Mouse (Mus musculus) forelimb bud, embryonic 11.5 days (tissue): ENCODE results near the gene BC034090.
"Not testable (repeated sequence)": the region's sequence is repeated elsewhere in the genome, so short reads cannot be mapped to it uniquely, and the experiment has no call there.

Experiments
- DNase-seq: peaks from one replicate; pipeline ENCODE4 v3.0.0-alpha.2; 2012; ENCODE audit warnings: low read depth, low spot score

BC034090 gene

DNA sequence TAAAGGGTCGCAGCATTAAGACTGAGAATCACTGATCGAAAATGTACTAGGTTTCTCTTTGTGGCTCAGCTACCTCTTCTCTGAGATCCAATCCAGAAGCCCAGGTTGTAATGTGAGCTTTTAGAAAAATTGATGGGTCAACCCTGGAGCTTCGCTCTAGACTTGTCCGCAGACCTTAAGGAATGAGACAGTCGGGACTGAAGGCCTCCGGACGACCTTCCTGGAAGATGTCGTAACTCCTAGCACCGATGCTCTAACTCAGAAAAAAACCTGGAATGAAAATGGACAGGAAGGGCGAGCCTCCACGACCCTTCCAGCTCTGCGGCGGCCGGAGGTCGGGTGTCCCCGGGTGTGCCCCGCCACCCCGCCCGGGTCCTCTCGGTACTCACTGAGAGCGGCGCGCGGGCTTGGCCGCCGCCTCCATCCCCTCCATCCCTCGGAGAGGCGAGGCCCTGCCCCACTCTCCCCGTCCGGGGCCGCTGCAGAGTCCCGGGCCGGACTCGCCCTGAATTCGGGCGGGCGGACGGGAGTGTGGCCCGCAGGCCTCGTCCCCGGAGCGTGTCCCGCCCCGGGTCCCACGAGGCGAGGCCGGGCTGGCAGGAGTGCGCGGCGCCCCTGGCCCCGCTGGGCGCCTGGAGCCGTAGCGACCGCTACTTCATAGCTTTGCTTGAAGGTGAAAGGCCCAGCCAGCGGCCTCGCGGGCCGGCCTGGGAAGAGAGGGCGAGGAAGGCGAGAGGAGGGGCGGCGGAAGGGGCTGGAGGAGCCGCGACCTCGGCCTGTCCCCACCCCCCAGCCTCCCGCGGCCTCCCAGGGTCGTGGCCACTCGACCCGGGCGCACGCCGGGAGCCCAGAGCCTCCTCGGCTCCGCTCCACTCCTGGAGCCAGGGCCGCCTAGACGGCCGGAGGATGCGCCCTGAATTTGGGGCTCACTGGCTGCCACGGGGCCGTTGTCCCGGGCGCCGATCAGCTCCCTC, at the start of gene BC034090:
BC034090 (minus strand) TSS at position 648 of the 974 bp plus-strand sequence.
- DNase-seq, result peak; percentile 43

DNA sequence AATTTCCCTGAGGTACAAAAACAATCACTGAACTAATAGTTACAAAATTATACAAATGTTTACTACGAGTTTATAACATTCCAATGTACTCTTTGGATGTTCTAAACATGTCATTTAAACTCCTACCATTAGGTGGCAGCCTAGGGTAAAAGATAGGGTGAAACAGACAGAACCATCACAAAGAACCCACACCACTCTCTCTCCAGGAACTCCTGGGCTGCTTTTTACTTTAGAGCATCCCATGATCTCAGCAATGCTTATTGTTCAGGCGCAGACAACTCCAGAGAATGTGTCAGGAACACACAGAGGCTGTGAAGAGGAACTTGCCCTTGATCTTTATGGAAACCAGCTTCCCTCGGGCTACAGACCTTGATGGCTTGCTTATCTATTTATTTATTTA, 49.2 kb upstream of the BC034090 start:
- DNase-seq, result peak; percentile 79

DNA sequence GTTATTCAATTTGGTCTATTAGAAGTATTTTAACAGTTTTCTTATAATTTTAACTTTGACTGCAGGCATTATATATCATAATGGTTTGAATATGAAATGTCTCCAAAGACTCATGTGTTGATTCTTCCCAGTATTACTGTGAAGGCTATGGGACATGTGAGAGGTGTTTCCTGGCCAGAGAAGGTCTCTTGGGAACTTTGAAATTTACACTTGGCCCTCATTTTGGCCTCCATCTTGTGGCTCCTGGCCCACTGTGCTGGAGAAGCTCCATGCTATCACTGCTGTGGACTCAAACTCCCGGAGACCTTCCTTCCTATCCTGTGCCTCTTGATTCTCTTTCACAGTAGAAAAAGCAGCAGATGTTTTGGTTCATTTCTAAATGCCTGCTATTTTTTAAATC, 45.2 kb upstream of the BC034090 start:
- no peak for DNase-seq

DNA sequence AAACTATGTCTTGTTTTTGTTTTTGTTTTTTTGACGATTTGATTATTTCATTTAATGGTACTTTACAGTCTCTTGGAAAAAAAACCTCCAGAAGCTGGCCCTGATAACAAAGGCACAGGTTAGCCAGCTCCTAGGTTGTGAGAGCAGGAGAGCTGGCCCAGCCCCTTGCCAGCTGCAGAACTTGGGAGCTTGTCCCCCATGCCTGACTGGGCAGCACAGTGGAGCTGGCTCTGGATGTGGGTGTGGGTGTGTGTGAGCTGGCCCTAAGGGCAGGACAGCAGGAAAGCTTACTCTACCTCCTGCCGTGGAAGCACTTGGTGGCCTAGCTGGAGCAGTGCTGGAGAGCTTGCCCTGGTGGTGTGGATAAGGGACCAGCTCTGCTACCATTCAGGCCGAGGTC, 43.8 kb upstream of the BC034090 start:
- DNase-seq, result no peak

DNA sequence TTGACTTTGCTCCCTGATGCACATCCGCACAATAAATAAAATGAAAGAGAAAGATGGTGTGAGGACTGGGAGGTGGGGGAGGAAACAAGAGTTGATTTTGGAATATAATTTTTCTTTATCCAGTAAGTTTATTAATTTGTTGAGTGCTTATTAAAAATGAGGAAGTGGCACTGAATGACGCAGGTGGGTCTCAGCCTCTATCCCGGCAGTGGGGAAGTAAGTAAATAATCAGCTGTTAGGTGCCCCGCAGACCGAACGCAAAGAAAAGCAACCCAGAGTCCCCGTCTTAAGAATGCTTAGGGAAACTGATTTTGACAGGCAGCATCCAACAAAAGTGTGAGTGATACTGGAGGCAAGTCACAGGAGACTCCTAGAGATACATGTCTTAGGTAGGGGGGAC, 39.6 kb upstream of the BC034090 start:
- no peak for DNase-seq

DNA sequence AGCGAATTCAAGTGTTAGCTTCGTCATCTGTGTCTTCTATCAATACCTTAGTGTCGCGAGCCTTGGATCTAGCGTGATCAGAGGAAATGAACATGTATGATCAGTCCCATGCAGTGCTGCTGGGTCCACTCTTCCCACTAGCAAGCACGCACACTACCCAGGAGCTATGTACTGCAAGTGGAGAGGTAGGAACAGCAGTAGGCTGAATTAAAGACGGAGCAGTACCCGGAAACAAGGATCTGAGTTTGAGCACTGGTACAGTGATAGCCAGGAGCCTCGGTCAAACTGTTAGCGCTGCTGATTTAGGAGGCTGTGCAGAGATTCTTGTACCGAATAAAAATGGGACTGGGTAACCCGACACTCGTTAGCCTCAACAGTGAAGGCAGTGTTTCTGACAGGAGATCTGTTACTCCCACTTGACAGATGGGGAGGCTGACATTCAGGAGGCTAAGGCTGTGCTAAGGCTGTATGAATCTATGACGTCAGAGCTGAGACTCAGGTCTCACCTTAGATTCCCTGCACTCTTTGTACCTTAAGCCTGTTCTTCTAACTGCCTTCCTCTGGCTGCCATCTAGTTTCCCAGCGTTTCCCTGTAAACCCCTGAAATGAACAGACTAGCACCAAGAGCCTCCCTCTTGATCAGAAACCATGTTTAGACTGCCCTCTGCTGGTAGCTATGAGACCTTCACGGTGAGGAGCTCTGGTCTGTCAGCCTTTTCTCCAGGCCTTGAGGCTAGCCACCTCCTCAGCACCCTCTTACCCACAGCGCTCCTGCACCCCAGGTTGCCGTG, 37.0 kb upstream of the BC034090 start:
- DNase-seq, result peak; percentile 89

DNA sequence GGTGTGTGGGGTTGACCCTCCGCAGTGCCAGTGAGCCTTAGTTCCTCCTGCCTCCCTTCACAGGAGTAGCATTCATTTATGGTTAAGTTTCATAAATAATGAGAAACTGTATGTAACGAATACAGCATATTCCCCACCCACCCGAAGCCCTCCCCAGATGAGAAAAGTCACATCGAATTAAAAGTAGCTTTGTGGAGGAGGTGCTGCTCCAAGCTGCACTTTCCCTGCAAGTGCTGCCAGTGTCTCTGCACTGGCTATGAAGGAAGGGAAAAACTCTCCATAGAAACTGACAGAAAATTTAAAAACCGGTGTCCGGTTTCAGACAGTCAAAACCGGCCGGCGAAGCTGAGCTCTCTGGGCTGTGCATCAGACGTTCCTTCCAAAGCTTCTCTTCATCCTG, 36.1 kb upstream of the BC034090 start:
- DNase-seq, result no peak

DNA sequence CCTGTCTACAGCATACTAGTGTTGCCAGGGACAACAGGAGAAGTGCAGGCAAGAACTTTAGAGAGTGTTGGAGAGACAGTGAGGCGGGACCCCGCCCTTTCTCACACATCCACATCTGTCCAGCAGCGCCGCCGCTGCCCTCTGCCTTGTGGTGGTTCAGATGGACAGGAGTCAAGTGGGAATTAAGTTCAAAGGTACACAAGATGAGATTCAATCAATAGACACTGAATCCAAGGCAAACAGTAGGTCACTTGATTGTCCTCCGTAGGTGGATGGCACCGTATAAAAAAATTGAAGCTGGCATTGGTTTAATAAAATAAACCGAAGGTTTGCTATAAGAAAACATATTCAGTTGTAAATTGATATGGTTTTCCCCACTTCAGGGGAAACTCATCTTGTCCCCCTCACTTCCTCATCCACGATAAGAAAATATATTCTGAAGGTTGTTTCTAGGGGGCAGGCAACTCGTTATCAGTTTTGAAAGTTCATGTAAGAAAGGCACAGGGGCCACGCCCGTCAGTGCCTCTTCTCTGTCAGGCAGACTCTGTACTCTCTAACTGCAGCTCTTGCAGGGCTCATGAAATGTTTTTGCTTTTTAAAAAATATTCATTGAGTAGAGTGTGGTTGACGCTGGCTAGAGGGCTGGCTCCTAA, 32.3 kb upstream of the BC034090 start:
- no peak for DNase-seq

DNA sequence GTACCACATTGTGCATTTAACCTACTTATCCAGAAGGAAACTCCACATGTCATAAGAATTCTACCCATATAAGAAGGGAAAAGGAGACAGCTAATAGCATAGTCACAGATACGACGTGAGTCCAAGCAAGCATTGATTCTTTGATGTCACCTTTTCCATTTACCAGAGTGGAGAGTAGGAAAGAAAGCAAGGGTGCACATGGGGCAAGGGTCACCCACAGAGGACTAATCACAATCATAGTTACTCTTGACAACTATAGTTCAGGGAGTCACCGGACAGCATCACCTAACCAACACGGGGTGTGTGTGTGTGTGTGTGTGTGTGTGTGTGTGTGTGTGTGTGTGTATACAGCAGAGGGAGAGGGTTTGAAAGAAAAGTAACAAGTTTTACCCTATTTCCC, 31.5 kb upstream of the BC034090 start:
- DNase-seq, result no peak

DNA sequence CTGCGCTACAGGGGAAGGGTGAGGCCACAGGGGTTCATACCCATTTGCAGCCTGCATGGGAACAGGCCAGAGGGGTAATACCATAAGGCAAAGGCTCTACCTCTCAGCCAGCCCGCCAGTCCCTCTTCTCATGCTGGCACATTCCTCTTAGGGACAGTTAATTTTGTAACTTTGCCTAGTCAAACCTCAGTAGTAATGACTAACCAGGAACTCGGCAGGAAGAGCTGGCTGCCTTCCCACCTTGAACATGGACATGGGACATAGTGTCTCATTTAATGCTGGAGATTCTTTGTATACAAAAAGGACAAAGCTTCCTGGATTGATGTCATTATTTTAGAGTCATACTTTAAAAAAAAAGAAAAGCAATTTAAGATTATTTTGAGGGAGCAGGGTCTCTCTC, 30.7 kb upstream of the BC034090 start:
- no peak for DNase-seq

DNA sequence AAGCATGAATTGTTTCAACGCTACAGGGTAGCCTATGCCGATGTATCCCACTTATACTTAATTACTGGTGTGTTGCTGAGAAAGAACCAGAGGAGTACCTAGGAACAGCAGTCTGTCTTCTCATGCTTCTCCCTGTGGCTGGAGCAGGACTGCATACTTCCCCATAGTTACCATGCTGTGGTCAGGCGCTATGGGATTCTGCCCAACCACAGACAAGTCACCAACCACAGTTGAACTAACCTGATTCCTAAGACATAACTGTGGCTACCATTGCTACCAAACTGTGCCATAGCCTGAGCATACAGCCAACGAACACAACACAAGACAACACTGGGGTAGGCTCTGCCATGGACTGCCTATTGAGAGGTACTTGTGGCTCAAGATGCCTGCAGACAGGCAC, 28.7 kb upstream of the BC034090 start:
- no peak for DNase-seq

DNA sequence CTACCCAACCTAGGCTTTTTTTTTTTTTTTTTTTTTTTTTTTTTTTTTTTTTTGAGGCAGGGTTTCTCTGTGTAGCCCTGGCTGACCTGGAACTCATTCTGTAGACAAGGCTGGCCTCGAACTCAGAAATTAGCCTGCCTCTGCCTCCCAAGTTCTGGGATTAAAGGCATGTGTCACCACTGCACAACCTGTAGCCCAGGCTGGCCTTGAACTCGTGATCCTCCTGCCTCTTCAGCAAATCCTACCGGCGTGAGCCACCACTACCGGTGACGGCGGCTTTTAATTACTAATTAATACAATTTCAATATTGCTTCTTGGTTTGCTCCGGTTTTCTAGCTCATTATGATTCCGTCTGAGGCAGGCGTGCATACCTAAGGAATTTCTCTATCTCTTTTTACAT, 18.3 kb upstream of the BC034090 start:
- not testable (repeated sequence) for DNase-seq

DNA sequence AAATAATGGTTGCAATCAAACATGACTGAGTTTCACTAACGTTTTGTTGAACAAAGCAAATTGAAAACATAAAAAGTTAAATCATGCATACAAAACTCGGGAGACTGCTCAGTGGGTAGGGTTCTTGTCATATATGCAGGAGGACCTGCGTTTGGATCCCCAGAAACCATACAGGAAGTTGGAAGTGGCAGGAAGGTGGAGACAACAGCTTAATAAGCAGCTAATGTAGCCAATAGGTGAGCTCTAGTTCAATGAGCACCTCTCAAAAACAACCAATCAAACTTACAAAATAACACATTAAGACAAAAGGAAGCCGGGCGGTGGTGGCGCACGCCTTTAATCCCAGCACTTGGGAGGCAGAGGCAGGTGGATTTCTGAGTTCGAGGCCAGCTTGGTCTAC, 10.1 kb upstream of the BC034090 start:
- no peak for DNase-seq

DNA sequence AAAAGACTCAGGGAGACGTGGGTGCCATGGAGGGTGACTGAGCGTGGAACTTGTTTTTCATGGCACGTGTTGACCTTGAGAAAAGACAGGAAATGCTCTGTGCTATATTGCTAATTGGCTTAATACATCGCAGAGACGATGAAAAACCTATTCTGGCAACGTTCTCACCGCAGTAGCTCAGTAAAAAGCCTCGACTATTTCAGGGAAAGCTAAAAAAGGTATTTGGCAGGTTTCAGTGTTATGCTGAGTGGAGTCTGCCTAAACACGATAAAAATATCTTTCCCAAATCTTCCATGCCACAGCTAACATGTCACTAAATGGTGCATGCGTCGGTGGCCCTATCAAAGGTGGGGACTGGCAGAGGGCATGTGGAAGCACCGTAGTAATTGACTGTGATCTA, 8.9 kb upstream of the BC034090 start:
- DNase-seq, result no peak

DNA sequence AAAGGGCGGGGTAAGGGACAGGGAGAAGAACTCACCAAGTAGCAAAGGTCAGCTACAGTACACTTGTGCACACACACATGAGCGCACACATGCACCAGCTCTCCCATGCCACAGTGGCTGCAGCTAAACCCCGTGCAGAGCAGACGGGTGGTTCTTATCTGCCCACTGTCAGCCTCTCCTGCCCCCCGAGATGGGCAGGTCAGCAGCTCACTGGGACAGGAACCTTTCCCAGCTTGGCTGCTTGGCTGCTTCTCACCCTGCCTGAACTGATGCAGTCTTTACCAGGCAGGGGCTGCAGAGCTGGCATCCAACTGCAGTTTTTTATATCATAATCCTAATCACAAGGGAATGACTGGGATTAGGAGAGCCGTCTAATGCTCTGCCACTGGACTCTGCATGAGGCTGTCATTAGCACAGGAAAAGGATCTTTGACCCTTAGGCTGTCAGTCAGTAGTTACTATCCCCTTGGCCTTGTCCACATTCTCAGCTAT, 8.4 kb upstream of the BC034090 start:
- DNase-seq, result no peak

DNA sequence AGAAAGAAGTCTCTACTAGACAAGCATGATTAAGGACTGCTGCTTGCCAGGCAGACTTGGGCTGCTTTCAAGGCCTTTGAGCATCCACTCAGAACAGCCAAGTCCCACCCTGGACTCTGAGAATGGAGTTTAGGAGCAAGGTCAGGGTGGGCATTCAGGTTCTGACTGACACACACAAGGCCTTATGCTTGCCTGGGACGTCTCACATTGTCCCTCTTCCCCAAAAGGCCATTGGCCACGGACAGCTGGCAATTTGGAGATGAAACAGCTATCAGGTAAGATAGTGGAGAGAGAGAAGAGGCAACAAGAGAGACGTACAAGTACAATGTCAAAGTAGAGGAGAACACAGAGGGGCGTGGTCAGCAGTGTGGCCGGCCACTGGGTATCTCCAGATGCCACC, 7.4 kb upstream of the BC034090 start:
- no peak for DNase-seq

DNA sequence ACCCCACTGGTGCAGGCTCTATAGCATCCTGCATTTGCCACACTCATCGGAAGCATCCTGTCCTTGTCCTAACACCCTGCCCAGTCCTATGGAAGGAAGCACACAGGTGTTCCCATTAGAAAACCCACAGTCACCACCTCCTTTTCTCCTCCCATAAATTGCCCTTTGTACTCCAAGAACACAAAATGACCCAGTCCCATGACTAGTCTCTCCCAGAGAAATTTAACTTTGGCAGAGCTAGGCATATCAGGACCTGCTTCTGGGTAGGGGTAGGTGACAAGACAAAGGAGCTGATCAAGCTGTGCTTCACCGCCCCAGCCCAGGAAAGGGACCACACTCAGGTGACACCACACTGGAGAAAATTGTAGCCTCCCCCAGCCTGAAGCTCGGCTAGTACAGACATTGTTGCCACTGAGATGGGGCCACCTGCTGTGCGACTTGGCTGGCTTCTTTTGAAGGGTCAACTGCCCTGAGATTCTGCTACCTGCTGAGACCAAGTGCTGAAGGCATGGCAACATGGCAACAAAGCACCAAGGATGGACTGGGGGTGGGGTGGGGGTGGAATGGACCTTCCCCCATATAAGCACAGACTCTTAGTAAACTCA, 6.4 kb upstream of the BC034090 start:
- no peak for DNase-seq

DNA sequence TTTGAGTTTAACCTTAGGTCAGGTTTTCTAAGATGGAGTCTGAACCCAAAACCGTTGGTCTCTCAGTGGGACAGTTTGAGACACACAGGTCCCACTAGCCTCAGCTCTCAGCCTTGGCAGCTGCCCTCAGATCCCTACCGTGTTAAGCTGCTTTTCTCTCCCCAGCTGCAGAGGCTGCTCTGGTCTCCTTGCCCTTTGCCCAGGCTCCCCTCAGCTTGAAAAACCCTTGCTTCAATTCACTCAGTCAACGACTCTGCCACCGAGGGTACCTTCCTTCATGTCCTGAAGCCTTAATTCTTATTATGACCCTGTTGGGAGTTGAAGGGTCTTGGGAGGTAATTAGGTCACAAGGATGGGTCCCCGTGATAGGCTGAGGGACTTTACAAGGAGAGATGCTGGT, 5.7 kb upstream of the BC034090 start:
- no peak for DNase-seq

DNA sequence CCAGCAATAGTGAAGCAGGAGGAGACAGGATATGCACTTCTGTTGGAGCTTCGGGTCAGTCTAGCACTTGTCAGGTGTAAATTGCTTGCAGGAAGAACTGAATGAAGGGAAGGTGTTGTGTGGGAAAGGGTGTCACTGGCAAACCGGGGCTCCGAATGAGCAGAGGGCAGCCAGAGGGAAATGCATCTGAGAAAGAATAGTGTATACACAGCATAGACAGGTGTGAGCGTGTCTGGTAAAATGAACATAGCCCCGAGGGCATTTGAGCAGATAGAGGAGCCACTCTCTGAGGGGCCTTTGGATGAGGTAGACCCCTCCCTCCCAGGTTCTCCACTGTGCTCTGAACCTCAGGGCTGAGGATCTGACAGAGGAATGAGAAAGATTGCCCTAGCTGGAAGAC, 3.8 kb upstream of the BC034090 start:
- DNase-seq, result no peak

DNA sequence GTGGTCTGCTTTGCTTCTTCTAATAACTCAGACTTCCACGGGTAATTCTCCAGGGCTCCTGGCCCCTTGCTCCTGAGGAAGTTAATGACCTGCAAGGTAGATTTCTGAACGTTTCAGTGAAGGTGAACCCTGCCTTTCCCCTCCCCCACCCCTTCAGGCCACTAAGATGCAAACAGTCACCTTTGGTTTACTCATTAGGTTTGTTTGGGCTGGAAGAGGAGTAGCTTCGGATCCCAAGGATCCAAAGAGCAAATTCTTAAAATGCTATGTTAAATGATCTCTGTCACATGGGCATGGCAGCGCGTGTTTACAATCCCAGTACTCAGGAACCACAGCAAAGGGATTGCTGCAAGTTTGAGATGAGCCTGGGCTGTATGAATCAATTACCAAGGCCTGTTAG, 3.2 kb upstream of the BC034090 start:
- DNase-seq, result no peak

DNA sequence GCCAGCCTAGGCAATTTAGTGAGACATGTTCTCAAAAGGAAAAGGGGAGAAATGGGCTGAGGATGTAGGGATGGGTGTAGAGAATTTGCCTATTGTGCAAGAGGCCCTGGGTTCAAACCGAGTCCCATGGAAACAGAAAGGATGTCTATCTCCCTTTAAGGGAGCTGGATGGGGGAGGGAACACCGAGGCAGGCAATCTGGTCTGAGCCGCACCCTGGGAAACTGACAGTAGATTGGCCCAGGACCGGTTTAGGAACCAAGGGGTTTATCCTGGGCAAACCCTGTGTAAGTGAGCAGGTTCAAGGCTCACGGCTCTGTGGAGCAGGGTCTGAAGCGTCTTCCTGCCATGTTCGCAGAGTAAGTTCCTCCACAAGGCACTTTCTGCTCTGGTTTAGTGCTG, 1.3 kb upstream of the BC034090 start:
- DNase-seq, result no peak

DNA sequence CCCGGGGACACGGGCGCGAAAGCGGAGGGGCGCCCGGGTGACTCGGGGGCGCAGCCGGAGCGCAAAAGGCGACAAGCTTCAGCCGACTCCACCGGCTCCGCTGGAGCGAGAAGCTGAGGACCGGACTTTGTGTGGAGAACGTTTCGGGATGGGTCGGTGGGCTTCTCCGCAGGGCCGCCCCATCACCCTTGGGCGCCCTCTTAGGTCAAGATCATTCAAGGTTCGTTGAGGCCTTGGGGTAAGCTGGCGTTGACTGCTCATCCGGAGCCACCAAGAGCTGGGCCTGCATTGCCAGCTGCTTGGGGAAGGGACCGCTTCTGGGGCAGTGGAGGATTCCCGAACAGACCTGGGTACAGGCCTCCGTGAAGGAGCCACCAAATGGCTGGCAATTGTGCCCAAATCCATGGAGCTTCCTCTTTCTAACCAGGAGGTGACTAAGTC, 547 bp upstream of the BC034090 start:
- no peak for DNase-seq
